Mouse (Mus musculus) stomach, postnatal 0 days (tissue): ENCODE results near the gene Itpk1. TPM values are rescaled to one million over a fixed set of nuclear protein-coding genes. Genes with fewer than 3 reads are reported as not detected.

Experiments
- ATAC-seq: fragments of 200-750 bp; cut with Nextera tagmentation; 2 replicates; pipeline ENCODE4 v1.8.0; 2017; ENCODE audit not compliant: low FRiP score, low TSS enrichment
- DNase-seq: peaks from one replicate; pipeline ENCODE4 v3.0.0-alpha.2; 2016; ENCODE audit warnings: low spot score
- H3K27ac ChIP-seq: fragments of 300-500 bp; sonication (generic); replicated peaks from 2 replicates; pipeline ENCODE4 v1.5.1; 2014; ENCODE audit warnings: mild to moderate bottlenecking, control low read depth
- H3K27me3 ChIP-seq: fragments of 300-500 bp; sonication (generic); 2 replicates; pipeline ENCODE4 v1.6.1; 2014; ENCODE audit warnings: low read length; ENCODE audit not compliant: control insufficient read depth, insufficient read depth
- H3K36me3 ChIP-seq: fragments of 300-500 bp; sonication (generic); 2 replicates; pipeline ENCODE4 v1.6.1; 2014; ENCODE audit warnings: low read length, mixed read lengths; ENCODE audit not compliant: control insufficient read depth, insufficient read depth
- H3K4me1 ChIP-seq: fragments of 300-500 bp; sonication (generic); replicated peaks from 2 replicates; pipeline ENCODE4 v1.6.1; 2014; ENCODE audit warnings: antibody characterized with exemption; ENCODE audit not compliant: control insufficient read depth, insufficient read depth
- H3K4me2 ChIP-seq: fragments of 300-500 bp; sonication (generic); replicated peaks from 2 replicates; pipeline ENCODE4 v1.6.1; 2014; ENCODE audit warnings: low read depth, mild to moderate bottlenecking, control low read depth, moderate library complexity
- H3K4me3 ChIP-seq: fragments of 300-500 bp; sonication (generic); 2 replicates; pipeline ENCODE4 v1.5.1; 2014; ENCODE audit warnings: low read depth, low read length, control low read depth
- H3K9ac ChIP-seq: fragments of 300-500 bp; sonication (generic); 2 replicates; pipeline ENCODE4 v1.6.1; 2014; ENCODE audit warnings: mild to moderate bottlenecking, low read length, control low read depth, mixed read lengths
- H3K9me3 ChIP-seq: fragments of 300-500 bp; sonication (generic); 2 replicates; pipeline ENCODE4 v1.6.1; 2016; ENCODE audit warnings: low read length; ENCODE audit not compliant: control insufficient read depth
- CTCF ChIP-seq: IDR thresholded peaks from 2 replicates; pipeline ENCODE4 v1.5.1; 2016; ENCODE audit warnings: antibody characterized with exemption, low read depth, mild to moderate bottlenecking, moderate library complexity
- EP300 ChIP-seq: optimal IDR thresholded peaks from 2 replicates; pipeline ENCODE3; 2016; ENCODE audit warnings: antibody characterized with exemption
- WGBS: fragments of 180-500 bp; shearing (Covaris S2); extraction: QIAGEN DNeasy Blood & Tissue Kit; methylation state at CpG from one replicate; pipeline ENCODE4 v1.1.7; 2014; 5-methylcytosine and 5-hydroxymethylcytosine counted together
- polyA plus RNA-seq: library from polyadenylated mRNA; unstranded; fragments of >200 nt; fragmentation: Nextera tagmentation; extraction: Ambion mirVana; gene quantifications from 2 replicates; pipeline ENCODE4 v1.2.1, GENCODE M21; 2015

Itpk1 gene
- polyA plus RNA-seq, 1 experiment from 2014 or later, result 21.5 TPM

DNA sequence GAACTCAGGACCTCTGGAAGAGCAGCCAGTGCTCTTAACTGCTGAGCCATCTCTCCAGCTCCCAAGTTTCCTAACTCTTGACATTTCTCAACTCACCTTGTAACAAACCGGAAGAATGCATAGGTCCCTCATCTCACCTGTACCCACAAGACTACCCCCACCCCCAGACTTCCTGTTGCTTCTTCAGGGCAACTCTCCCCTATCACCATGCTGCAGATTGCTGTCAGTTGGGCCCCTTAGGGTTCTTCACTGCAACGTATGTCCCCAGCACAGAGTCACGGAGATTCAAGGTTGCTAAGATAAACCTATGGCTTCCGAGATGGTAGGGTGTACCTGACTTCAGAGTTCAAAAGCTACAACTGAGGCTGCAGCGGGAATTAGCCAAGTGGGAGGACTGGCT, 77.2 kb downstream of the Itpk1 start:
- Histone ChIP-seq H3K4me1 (0 out of 2 replicates have a peak, but pooled peaks cover 2% of the 10 kb centered on the region), H3K9me3 (no peaks in the 10 kb centered on the region)
- DNase-seq, result no peak

GRCm38 (mm10) chr12:102626841-102627240, 77.9 kb downstream of the Itpk1 start:
- WGBS, result 61% methylated on average over 7 of the region's 7 CpGs
- Histone ChIP-seq H3K9me3 (no peaks in the 10 kb centered on the region), H3K4me3 (no peak overlapping the region), H3K4me2 (no peak overlapping the region), H3K36me3 (no peaks in the 10 kb centered on the region), H3K27me3 (no peaks in the 10 kb centered on the region), H3K9ac (no peak overlapping the region), H3K4me1 (0 out of 2 replicates have a peak, but pooled peaks cover 2% of the 10 kb centered on the region), H3K27ac (0 out of 2 replicates have a peak overlapping the region, but pooled peaks have one; percentile 24)
- TF ChIP-seq CTCF (no peak), EP300 (no peak)
- ATAC-seq (no peak), DNase-seq (peak; percentile 42)

More for the DNA sequence above, 77.2 kb downstream of the Itpk1 start:
- no peak for ATAC-seq
- Histone ChIP-seq H3K9ac (no peak overlapping the region), H3K4me2 (no peak overlapping the region), H3K27me3 (no peaks in the 10 kb centered on the region), H3K36me3 (no peaks in the 10 kb centered on the region), H3K27ac (no peak overlapping the region), H3K4me3 (no peak overlapping the region)
- TF ChIP-seq EP300 (no peak), CTCF (no peak)
- WGBS, result 90% methylated on average over 5 of the region's 5 CpGs

- ATAC-seq (peak; percentile 18; the same call in 1 of the 2 replicates), DNase-seq (peak; percentile 78)
- TF ChIP-seq EP300 (no peak), CTCF (no peak)
- H3K4me2 ChIP-seq, result no peak overlapping the region
- H3K27ac ChIP-seq, result peak overlapping the region; percentile 75
- no peak overlapping the region for H3K9ac ChIP-seq
- H3K36me3 ChIP-seq, result no peaks in the 10 kb centered on the region
- no peak overlapping the region for H3K4me3 ChIP-seq
- H3K9me3 ChIP-seq, result no peaks in the 10 kb centered on the region
- H3K4me1 ChIP-seq, result 0 out of 2 replicates have a peak, but pooled peaks cover 2% of the 10 kb centered on the region
- WGBS, result 36% methylated on average over 6 of the region's 6 CpGs
- H3K27me3 ChIP-seq, result no peaks in the 10 kb centered on the region
Measured at GRCm38 (mm10) chr12:102625717-102626116, 79.0 kb downstream of the Itpk1 start.

GRCm38 (mm10) chr12:102625118-102625517, 79.6 kb downstream of the Itpk1 start:
- no peak for DNase-seq
- H3K9me3 ChIP-seq, result no peaks in the 10 kb centered on the region
- no peak overlapping the region for H3K4me2 ChIP-seq
- 68% methylated on average over 5 of the region's 5 CpGs for WGBS
- 0 out of 2 replicates have a peak, but pooled peaks cover 2% of the 10 kb centered on the region for H3K4me1 ChIP-seq
- H3K9ac ChIP-seq, result no peak overlapping the region
- H3K36me3 ChIP-seq, result no peaks in the 10 kb centered on the region
- H3K4me3 ChIP-seq, result no peak overlapping the region
- H3K27ac ChIP-seq, result peak overlapping the region; percentile 75
- ATAC-seq, result no peak
- no peak for TF ChIP-seq CTCF
- TF ChIP-seq EP300, result no peak
- H3K27me3 ChIP-seq, result no peaks in the 10 kb centered on the region

- no peak overlapping the region for H3K27ac ChIP-seq
- H3K9me3 ChIP-seq, result no peaks in the 10 kb centered on the region
- no peak overlapping the region for H3K4me2 ChIP-seq
- H3K36me3 ChIP-seq, result no peaks in the 10 kb centered on the region
- DNase-seq, result no peak
- H3K9ac ChIP-seq, result no peak overlapping the region
- H3K27me3 ChIP-seq, result no peaks in the 10 kb centered on the region
- no peak for TF ChIP-seq EP300
- 71% methylated on average over 9 of the region's 9 CpGs for WGBS
- no peak overlapping the region for H3K4me3 ChIP-seq
- 0 out of 2 replicates have a peak, but pooled peaks cover 2% of the 10 kb centered on the region for H3K4me1 ChIP-seq
- no peak for ATAC-seq
Measured at GRCm38 (mm10) chr12:102623827-102624226, 80.9 kb downstream of the Itpk1 start.

DNA sequence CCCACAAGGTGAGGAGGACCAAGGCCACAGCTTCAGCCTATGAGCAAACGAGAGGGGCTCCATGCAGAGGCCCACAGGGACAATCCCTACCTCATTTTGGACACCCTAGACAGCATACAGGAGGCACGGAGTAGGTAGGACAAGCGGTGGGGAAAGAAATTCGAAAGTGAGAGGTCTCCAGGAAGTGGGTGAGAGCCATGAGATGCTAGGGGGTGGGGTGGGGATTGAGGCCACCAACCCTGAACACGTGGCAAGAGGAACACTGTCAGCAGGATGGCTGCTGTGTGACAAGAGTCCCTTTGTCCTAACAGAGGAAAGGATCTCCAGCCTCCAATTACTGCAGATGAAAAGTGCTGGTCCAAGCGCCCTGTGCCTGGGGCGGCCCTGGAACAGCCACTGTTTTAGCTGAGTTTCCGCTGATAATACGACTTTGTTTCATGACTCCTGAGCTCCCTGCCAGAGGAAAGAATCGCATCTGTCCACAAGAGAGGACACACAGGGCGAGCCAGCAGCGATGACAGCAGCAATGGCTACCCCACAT, 82.4 kb downstream of the Itpk1 start:
- TF ChIP-seq CTCF (no peak), EP300 (no peak)
- DNase-seq, result no peak
- 67% methylated on average over 12 of the region's 12 CpGs for WGBS
- H3K9me3 ChIP-seq, result no peaks in the 10 kb centered on the region
- peak; percentile 1; the same call in 1 of the 2 replicates for ATAC-seq
- peaks cover 2% of the 10 kb centered on the region; the same call in 1 of the 2 replicates for H3K4me1 ChIP-seq
- H3K4me3 ChIP-seq, result no peak overlapping the region
- H3K27ac ChIP-seq, result peak overlapping the region; percentile 91
- no peak overlapping the region for H3K4me2 ChIP-seq
- no peaks in the 10 kb centered on the region for H3K27me3 ChIP-seq
- no peak overlapping the region for H3K9ac ChIP-seq
- no peaks in the 10 kb centered on the region for H3K36me3 ChIP-seq
